Mouse (Mus musculus) CH12.LX (cell line): ENCODE measurements around the gene Tfdp1. TPM values are rescaled to one million over a fixed set of nuclear protein-coding genes. Genes with fewer than 3 reads are reported as not detected.

Experiments
- DNase-seq: peaks from one replicate; pipeline ENCODE4 v3.0.0-alpha.2; 2013; ENCODE audit errors: extremely low read depth
- H3K27ac ChIP-seq: 2 replicates; pipeline ENCODE4 v1.5.1; 2012; ENCODE audit warnings: low read depth, mild to moderate bottlenecking, control low read depth, moderate library complexity; ENCODE audit not compliant: insufficient read depth
- H3K27me3 ChIP-seq: replicated peaks from 2 replicates; pipeline ENCODE3; 2012; ENCODE audit warnings: inconsistent platforms
- H3K36me3 ChIP-seq, 2 experiments: replicated peaks in 1 of 2; 2 replicates each; pipeline versions ENCODE3 to v1.6.1; 2012; ENCODE audit warnings: inconsistent platforms in 1 of 2, low read length in 1 of 2, mild to moderate bottlenecking in 1 of 2, mixed read lengths in 1 of 2, moderate library complexity in 1 of 2; ENCODE audit not compliant: control insufficient read depth in 1 of 2, insufficient read depth in 1 of 2
- H3K4me1 ChIP-seq, 2 experiments: 2 replicates each; pipeline ENCODE4 v1.6.1; 2012; ENCODE audit warnings: inconsistent platforms in 1 of 2, moderate library complexity in 1 of 2; ENCODE audit not compliant: insufficient read depth in 2 of 2, control insufficient read depth in 1 of 2
- H3K4me2 ChIP-seq: 2 replicates; pipeline ENCODE4 v1.6.1; 2012; ENCODE audit warnings: low read depth, mild to moderate bottlenecking, control low read depth; ENCODE audit not compliant: poor library complexity, insufficient read depth, severe bottlenecking
- H3K4me3 ChIP-seq, 3 experiments: fragments of 150-350 bp in 1 of 3; sonication (generic) in 1 of 3; replicated peaks in 1 of 3; 2 replicates each; pipeline versions ENCODE3 to v1.5.1; 2011 to 2012; ENCODE audit warnings: low read depth in 2 of 3, low read length in 2 of 3, mild to moderate bottlenecking in 2 of 3, moderate library complexity in 2 of 3, control low read depth in 1 of 3, improper control_type of control experiment in 1 of 3, inconsistent platforms in 1 of 3, mixed read lengths in 1 of 3; ENCODE audit not compliant: poor library complexity in 1 of 3
- H3K79me2 ChIP-seq: replicated peaks from 2 replicates; pipeline ENCODE4 v1.6.1; 2012; ENCODE audit warnings: mild to moderate bottlenecking, moderate library complexity; ENCODE audit not compliant: control insufficient read depth, poor library complexity, insufficient read depth, severe bottlenecking; ENCODE audit errors: extremely low read depth
- H3K9ac ChIP-seq: 2 replicates; pipeline ENCODE4 v1.6.1; 2012; ENCODE audit warnings: low read depth, mild to moderate bottlenecking, control low read depth, moderate library complexity; ENCODE audit not compliant: insufficient read depth
- H3K9me3 ChIP-seq: replicated peaks from 2 replicates; pipeline ENCODE3; 2012; ENCODE audit warnings: low read length, inconsistent platforms, mixed read lengths
- CHD2 ChIP-seq: IDR thresholded peaks from 2 replicates; pipeline ENCODE4 v1.6.1; 2011; ENCODE audit warnings: low read length, improper control_type of control experiment
- E2F4 ChIP-seq: IDR thresholded peaks from 2 replicates; pipeline ENCODE4 v1.6.1; 2011; ENCODE audit warnings: low read depth, low read length, improper control_type of control experiment; ENCODE audit not compliant: insufficient replicate concordance
- EP300 ChIP-seq: IDR thresholded peaks from 2 replicates; pipeline ENCODE4 v1.6.1; 2011; ENCODE audit warnings: low read length, improper control_type of control experiment
- ETS1 ChIP-seq: conservative IDR thresholded peaks from 2 replicates; pipeline ENCODE4 v1.6.1; 2012; ENCODE audit warnings: low read depth, mild to moderate bottlenecking, inconsistent platforms, low read length, improper control_type of control experiment, moderate library complexity
- GABPA ChIP-seq: IDR thresholded peaks from 2 replicates; pipeline ENCODE4 v1.6.1; 2012; ENCODE audit warnings: low read depth, low read length, improper control_type of control experiment, inconsistent platforms; ENCODE audit not compliant: insufficient replicate concordance
- IRF4 ChIP-seq: IDR thresholded peaks from 2 replicates; pipeline ENCODE4 v1.6.1; 2014; ENCODE audit warnings: low read depth, mild to moderate bottlenecking, inconsistent platforms, low read length, improper control_type of control experiment
- JUND ChIP-seq: conservative IDR thresholded peaks from 2 replicates; pipeline ENCODE4 v1.6.1; 2011; ENCODE audit warnings: low read depth, low read length, improper control_type of control experiment
- KAT2A ChIP-seq: IDR thresholded peaks from 2 replicates; pipeline ENCODE4 v1.6.1; 2012; ENCODE audit warnings: low read length, improper control_type of control experiment, inconsistent platforms; ENCODE audit not compliant: insufficient replicate concordance
- MAFK ChIP-seq: IDR thresholded peaks from 2 replicates; pipeline ENCODE4 v1.6.1; 2011; ENCODE audit warnings: low read length, improper control_type of control experiment; ENCODE audit not compliant: insufficient replicate concordance
- MAX ChIP-seq: IDR thresholded peaks from 2 replicates; pipeline ENCODE4 v1.6.1; 2011; ENCODE audit warnings: low read length, improper control_type of control experiment
- MEF2A ChIP-seq: IDR thresholded peaks from 2 replicates; pipeline ENCODE4 v1.6.1; 2014; ENCODE audit warnings: low read depth, mild to moderate bottlenecking, inconsistent platforms, low read length, improper control_type of control experiment, borderline replicate concordance
- MXI1 ChIP-seq: IDR thresholded peaks from 2 replicates; pipeline ENCODE4 v1.6.1; 2011; ENCODE audit warnings: mild to moderate bottlenecking, low read depth, low read length, improper control_type of control experiment
- NELFE ChIP-seq: IDR thresholded peaks from 2 replicates; pipeline ENCODE4 v1.6.1; 2011; ENCODE audit warnings: low read depth, low read length, improper control_type of control experiment
- POLR2AphosphoS2 ChIP-seq: IDR thresholded peaks from 2 replicates; pipeline ENCODE4 v1.6.1; 2011; ENCODE audit warnings: low read depth, low read length, improper control_type of control experiment
- TBP ChIP-seq: conservative IDR thresholded peaks from 2 replicates; pipeline ENCODE4 v1.6.1; 2011; ENCODE audit warnings: low read depth, low read length, improper control_type of control experiment
- TCF12 ChIP-seq: IDR thresholded peaks from 2 replicates; pipeline ENCODE4 v1.6.1; 2014; ENCODE audit warnings: low read depth, mild to moderate bottlenecking, inconsistent platforms, low read length, improper control_type of control experiment
- UBTF ChIP-seq: IDR thresholded peaks from 2 replicates; pipeline ENCODE4 v1.6.1; 2012; ENCODE audit warnings: low read depth, mild to moderate bottlenecking, inconsistent platforms, low read length, improper control_type of control experiment, moderate library complexity
- USF2 ChIP-seq: conservative IDR thresholded peaks from 2 replicates; pipeline ENCODE4 v1.6.1; 2011; ENCODE audit warnings: low read depth, low read length, improper control_type of control experiment
- ZC3H11A ChIP-seq: IDR thresholded peaks from 2 replicates; pipeline ENCODE4 v1.6.1; 2012; ENCODE audit warnings: low read depth, mild to moderate bottlenecking, inconsistent platforms, low read length, improper control_type of control experiment
- ZKSCAN1 ChIP-seq: IDR thresholded peaks from 2 replicates; pipeline ENCODE4 v1.6.1; 2012; ENCODE audit warnings: low read depth, inconsistent platforms, low read length, improper control_type of control experiment, borderline replicate concordance
- ZMIZ1 ChIP-seq: IDR thresholded peaks from 2 replicates; pipeline ENCODE4 v1.6.1; 2012; ENCODE audit warnings: low read depth, mild to moderate bottlenecking, inconsistent platforms, low read length, improper control_type of control experiment
- dilution Hi-C: fragments of 300-500 bp; cut with MboI; formaldehyde crosslinking; loops from 2 replicates; pipeline ENCODE4 v1.14.3; 2020; ENCODE audit warnings: low sequenced_read_pairs; ENCODE audit not compliant: extremely low pct_unique_long_range_greater_than_20kb, extremely low pct_ligation_motif_present
- in situ Hi-C: fragments of 300-500 bp; cut with MboI; formaldehyde crosslinking; loops from 3 replicates; pipeline ENCODE4 v1.14.3; 2019; ENCODE audit warnings: low sequenced_read_pairs, low pct_ligation_motif_present, low pct_unique_long_range_greater_than_20kb, mixed read lengths
- polyA plus RNA-seq: library from polyadenylated mRNA; unstranded; fragments of >175 nt; gene quantifications from 2 replicates; pipeline ENCODE4 v1.2.1, GENCODE M21; 2012; ENCODE audit warnings: low read depth; ENCODE audit not compliant: insufficient read length
- total RNA-seq, 2 experiments: library from RNA; depleted of rRNA; stranded (reverse); fragments of 300-350 nt in 1 of 2; fragments of >200 nt in 1 of 2; gene quantifications; 2 replicates each; pipeline ENCODE4 v1.2.3; 2012 to 2014

The Tfdp1 gene
- total and polyA plus RNA-seq, 3 experiments, result 189 to 338 (median 301) TPM

DNA sequence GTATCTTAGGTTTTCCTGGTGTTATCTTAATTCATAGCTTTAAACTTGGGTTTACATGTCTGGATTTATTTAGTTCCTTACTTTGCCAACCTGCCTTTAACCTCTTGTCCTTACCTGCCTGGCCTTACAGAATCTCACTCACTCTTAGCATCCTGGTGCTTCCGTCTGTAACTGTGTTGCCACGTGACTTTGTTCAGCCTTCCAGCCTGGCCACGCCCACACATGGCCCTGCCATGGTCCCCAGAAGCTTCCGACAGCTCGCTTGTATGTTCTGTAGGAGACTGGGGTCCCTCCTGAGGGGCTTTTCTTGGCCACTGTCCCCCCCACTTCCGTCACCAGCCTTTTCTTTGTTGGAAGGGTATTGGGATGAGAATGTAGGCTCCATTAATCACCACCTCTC, 17.7 kb downstream of the Tfdp1 start:
- in situ Hi-C loops, result no loop called here
- H3K27ac ChIP-seq, result no peak overlapping the region
- no peak for DNase-seq
- dilution Hi-C loops, result no loop called here
- peaks cover 95 to 99% of the 10 kb centered on the region in 2 experiments for H3K36me3 ChIP-seq
- H3K4me3 ChIP-seq, result no peak overlapping the region
- no peak overlapping the region for H3K4me2 ChIP-seq
- H3K27me3 ChIP-seq, result no peaks in the 10 kb centered on the region
- H3K9me3 ChIP-seq, result peaks cover 7% of the 10 kb centered on the region
- TF ChIP-seq ZMIZ1, result no peak
- no peak for TF ChIP-seq POLR2AphosphoS2
- no peak for TF ChIP-seq TBP
- no peak for TF ChIP-seq JUND
- no peak for TF ChIP-seq MEF2A
- no peak for TF ChIP-seq NELFE
- TF ChIP-seq CHD2, result no peak
- no peak for TF ChIP-seq IRF4
- TF ChIP-seq ZKSCAN1, result no peak
- no peak for TF ChIP-seq ZC3H11A
- TF ChIP-seq MAX, result no peak
- TF ChIP-seq, all 38 proteins: peak for 0
- Histone ChIP-seq H3K9ac (no peak overlapping the region), H3K4me1 (peaks cover 12 to 31% of the 10 kb centered on the region in 2 experiments), H3K79me2 (peaks cover 75% of the 10 kb centered on the region)

DNA sequence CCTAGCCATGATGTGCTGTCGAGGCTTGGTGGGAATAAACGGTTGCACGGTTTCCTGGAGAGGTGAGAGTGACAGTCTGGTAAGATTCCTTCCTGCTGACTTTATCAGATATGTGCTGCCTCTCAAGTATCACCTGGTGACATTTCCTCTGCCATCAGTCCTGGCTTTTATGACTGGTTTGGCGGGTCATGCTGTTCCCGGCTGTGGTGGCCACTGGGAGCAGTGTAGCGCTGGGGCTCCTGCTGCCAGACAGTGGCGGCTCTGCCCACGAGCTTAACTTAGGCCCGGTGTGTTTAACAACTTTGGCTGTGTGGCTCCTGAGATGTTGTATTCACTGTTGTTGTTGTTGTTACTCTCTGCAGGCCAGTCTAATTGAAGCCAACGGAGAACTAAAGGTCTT, 18.1 kb downstream of the Tfdp1 start:
- peaks cover 95 to 99% of the 10 kb centered on the region in 2 experiments for H3K36me3 ChIP-seq
- H3K4me1 ChIP-seq, result peaks cover 8 to 26% of the 10 kb centered on the region in 2 experiments
- DNase-seq, result no peak
- H3K9ac ChIP-seq, result no peak overlapping the region
- H3K27me3 ChIP-seq, result no peaks in the 10 kb centered on the region
- no peak overlapping the region for H3K4me2 ChIP-seq
- TF ChIP-seq TBP (no peak), ZMIZ1 (no peak), ETS1 (no peak), GABPA (no peak), MXI1 (no peak), EP300 (no peak), KAT2A (no peak), ZC3H11A (no peak), USF2 (no peak), CHD2 (no peak), E2F4 (no peak), TCF12 (no peak), MAFK (no peak), UBTF (no peak)
- H3K4me3 ChIP-seq, result no peak overlapping the region
- no peak overlapping the region for H3K27ac ChIP-seq
- dilution Hi-C loops (no loop called here), in situ Hi-C loops (no loop called here)
- peaks cover 74% of the 10 kb centered on the region for H3K79me2 ChIP-seq
- peaks cover 12% of the 10 kb centered on the region for H3K9me3 ChIP-seq
